Mouse (Mus musculus): Measurements from ENCODE around the gene Dab2ip.
A peak's percentile ranks its signal among the peaks of the same experiment; 100 is the strongest.

The Dab2ip gene

GRCm38 (mm10) chr2:35688581-35688980, 130.5 kb downstream of the Dab2ip start:
- peak; percentile 61 for DNase-seq

- no peak for DNase-seq
These were observed 131.8 kb downstream of the Dab2ip start for GRCm38 (mm10) chr2:35689881-35690280.

DNA sequence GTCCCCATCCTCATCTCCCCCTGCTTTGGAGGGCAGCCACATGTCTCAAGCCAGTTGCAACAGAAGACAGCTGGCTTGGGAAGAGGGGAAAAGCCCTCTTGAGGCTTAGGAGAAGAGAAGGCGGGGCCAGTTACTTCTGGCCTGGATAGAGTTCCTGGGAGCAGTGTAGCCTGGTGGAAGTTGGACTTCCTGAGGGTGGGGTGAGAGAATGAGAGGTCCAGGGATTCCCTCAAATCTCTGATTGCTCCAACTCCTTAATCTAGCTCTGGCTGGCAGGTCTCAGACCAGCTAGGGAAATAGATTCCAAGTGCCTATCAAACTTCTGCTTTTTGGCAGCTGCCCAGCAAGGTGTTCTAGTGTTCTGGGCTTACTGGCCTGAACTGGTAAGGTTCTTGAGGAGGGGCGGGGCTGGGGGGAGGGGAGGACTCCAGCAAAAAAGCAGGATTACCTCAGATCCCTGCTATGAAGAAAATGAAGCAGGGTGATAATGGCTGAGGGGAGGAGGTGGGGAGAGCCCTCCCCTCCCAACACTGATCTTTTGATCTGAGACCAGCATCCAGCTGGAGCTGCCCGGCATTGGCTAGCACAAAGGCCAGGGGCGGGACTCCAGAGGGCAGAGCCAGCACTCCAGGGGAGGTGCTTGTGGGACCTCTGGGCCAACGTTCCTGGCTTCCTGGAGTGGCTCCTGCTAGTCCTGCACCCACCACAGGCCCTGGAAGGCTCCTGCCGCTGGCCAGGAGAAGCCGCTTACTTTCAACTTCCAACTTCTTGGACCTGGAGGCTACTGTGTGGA, 133.4 kb downstream of the Dab2ip start:
- peak; percentile 92 for DNase-seq

- DNase-seq: no peak
These were observed 134.3 kb downstream of the Dab2ip start for GRCm38 (mm10) chr2:35692272-35692900.

DNA sequence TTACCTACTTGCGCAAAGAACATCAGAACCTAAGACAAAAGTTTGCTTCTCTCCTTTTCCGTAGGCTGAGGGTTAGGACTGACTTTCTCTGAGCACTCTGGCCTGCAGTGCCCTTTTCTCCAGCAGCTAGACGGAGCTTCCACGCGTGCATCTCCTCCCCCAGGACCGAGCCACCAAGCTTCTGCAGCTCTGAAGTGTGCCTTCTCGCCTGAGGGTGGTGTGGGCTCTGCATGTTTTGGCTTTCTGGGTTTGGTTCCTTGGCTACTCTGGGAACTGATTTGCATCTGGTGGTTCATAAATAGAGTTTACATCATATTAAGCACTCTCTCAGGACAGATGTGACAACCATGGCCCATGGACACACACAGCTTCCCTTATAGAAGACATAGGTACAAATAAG, 135.0 kb downstream of the Dab2ip start:
- no peak for DNase-seq

- DNase-seq: no peak
These were observed 136.0 kb downstream of the Dab2ip start for GRCm38 (mm10) chr2:35694111-35694510.

DNA sequence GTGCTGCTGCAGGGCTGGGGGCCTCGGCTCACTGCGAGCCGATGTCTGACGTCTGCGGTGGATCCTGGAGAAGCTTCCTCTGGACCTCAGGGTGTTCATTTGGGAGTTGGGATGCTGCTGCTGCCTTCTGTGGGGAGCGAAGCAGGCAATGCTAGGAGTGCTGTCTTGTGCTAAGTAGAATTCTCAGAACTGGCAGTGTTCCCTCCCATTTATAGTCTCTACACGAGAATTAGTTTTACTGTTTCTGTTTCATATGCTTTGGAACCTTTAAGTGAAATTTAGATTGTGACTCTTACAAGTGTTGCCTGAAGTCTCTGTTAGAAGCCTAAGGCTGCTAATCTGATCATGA, 138.1 kb downstream of the Dab2ip start:
- no peak for DNase-seq

GRCm38 (mm10) chr2:35696542-35697391, 138.7 kb downstream of the Dab2ip start:
- DNase-seq: peak; percentile 72

DNA sequence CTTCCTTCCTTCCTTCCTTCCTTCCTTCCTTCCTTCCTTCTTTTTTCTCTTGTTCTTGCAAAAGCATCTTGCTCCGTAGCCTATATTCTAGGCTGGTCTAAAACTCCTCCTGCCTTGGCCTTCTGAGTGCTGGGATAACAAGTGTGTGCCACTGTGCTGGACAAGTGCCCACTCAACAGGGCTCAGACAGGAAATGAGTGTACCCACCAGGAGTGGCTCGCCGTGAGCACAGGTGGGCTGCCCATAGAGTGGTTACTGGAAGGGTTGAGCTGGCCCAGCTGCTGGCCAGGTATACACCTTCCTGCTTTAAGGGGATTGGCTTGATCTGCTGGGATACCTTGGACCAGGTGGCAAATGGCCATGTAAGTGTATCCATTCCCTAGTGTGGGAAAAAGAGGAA, 139.7 kb downstream of the Dab2ip start:
- no peak for DNase-seq

DNA sequence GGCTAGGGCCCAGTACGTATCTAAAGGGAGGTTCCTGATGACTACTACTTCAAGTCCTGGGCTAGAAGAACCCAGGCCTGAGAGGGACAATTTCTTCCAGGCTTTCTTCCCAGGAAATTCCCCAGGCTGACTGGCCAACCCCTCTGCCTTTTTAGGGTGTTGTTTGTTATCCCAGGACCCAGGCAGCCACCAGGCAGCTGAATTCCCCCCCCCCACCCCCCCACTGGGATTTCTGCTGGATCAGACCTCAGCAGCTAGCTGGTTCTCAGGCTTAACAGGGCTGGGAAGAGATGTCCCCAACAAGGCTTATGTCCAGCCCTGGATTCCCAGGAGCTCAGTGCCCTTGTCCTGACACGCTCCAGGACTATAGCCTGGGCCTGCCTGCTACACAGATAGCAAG, 142.9 kb downstream of the Dab2ip start:
- no peak for DNase-seq

GRCm38 (mm10) chr2:35702001-35702400, 143.9 kb downstream of the Dab2ip start:
- DNase-seq: no peak

DNA sequence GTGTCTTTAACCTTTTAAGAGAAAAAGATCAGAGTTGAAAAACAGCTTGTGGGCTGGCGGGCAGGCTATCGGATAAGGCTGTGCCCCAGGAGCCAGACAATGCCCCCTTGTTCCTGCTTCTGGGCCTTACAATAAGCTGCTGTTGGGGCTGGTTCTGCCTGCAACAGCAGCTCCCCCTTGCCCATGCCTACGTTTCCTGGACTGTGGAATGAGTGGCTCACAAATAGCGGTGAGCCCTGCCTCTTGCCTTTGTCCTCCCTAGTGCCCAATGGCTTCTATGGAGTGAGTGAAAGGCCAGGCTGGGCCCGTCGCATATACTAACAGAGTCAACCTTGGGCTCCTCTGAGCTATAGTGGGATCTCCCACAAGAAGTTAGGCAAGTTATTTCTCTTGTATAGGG, 144.5 kb downstream of the Dab2ip start:
- no peak for DNase-seq

DNA sequence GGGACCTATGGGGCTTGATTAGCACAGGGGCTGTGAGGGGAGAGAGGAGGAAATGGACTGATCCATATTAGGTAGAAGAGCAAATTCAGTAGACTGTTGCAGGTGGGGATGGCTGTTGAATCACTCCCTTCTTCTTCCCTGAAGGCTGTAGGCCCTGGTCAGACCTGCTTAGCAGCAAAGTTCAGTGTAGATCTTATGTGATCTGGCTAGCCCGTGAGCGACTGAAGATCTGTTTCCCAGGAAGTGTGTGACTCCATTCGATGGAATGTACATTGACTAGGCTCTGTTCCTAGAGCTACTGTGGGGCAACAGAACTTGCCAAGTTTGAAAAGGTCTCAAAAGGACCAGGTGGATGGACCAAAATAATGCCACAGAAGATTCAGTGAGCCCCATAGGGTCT, 145.2 kb downstream of the Dab2ip start:
- no peak for DNase-seq

GRCm38 (mm10) chr2:35712611-35713010, 154.5 kb downstream of the Dab2ip start:
- DNase-seq: no peak

DNA sequence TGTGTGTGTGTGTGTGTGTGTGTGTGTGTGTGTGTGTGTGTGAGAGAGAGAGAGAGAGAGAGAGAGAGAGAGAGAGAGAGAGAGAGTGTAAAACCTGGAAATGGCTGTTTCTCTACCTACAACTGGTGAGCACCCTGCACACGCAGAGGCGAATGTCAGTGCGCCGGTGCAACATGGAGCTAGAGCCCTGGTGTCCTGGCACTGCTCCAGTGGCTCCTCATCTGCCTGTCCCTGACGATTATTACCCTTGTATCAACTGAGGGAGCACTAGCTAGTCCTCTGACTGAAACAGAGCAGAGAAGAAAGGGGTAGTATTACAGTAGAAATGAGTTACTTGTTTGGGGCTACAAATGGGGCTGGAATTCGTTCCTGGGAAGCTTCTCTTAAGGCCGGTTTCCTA, 155.4 kb downstream of the Dab2ip start:
- DNase-seq: no peak

DNA sequence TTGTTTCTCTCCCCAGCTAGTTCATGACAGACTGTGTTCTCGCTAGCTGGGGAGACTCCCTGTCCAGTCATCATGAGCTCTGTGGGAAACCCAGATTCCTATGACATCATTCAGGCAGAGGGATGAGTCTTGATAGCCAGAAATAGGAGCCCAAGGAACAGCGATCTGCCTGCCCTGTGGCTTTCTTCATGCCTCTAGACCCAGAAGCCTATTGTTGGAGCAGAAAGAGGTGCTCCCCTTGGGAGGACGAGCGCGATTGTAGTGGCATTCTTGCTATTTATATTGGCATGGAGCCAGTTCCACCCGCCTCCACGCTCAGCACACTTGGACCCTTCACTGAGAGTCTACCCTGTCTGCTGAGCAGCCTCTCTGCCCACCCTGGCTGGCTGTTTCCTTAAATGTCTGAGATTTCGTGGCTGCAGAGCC, 156.7 kb downstream of the Dab2ip start:
- no peak for DNase-seq

DNA sequence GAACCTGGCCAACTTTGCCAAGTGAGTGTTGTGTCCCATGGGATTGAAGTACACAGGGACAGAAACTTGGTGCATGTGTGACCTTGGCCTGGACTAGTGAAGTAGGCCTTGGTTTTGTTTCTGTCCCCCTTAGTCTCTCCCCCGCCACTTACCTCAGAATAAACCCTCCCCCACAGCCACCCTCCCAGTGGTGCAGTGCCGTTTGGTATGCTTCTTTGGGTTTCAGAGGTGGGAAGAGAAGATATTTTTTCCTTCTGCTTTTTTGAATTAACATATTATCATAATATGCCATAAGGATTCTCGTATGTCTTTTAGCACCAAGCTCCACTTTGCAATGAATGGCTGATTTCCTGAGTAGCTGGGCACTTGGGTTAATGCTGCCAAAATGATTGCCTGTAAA, 157.4 kb downstream of the Dab2ip start:
- DNase-seq: no peak

GRCm38 (mm10) chr2:35716175-35716574, 158.1 kb downstream of the Dab2ip start:
- DNase-seq: no peak

- no peak for DNase-seq
These were observed 160.0 kb downstream of the Dab2ip start for GRCm38 (mm10) chr2:35718003-35718500.

DNA sequence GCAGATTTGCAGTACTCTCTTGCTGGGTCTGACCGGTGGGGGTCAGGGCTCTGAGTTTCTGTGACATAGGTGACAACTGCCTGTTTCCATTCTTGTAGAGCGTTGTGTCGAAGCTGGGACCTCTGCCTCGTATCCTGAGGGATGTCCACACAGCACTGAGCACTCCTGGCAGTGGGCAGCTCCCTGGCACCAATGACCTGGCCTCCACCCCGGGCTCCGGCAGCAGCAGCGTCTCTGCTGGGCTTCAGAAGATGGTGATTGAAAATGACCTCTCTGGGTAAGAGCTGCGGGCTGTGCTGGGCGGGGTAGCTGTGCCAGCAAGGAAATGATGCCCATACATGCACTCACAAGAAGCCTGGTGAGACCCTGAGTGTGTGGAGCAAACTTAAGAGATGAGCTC, 160.6 kb downstream of the Dab2ip start:
- no peak for DNase-seq

DNA sequence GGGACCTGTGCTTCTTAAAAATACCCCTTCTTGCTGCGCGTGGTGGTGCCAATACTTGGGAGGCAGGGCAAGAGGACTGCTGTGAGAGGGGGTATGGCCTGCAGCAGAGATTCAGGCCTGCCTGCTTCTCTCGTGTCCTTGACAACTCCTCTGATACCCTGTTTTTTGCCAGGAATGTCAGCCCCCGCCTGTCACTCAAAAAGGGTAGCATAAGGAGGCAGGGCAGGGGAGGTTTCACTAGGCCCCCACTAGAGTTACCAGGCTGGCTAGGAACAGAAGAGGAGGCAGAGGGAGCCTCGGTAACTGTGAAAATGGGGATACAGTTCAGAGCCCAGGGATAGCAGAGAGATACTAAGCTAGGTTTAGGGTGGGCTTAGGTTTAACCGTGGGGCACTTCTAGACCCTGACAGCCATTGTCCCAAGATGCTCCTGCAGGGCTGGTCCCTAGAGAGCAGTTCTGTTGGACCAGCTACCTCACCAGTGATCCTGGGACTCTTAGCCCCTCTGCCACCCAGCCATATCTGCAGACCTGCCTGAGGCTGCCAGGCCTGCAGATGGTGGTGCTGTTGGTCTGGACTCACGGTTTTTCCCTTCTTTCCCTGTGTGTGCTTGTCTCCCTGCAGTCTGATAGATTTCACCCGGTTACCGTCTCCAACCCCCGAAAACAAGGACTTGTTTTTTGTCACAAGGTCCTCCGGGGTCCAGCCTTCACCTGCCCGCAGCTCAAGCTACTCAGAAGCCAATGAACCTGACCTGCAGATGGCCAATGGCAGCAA, 161.4 kb downstream of the Dab2ip start:
- no peak for DNase-seq

DNA sequence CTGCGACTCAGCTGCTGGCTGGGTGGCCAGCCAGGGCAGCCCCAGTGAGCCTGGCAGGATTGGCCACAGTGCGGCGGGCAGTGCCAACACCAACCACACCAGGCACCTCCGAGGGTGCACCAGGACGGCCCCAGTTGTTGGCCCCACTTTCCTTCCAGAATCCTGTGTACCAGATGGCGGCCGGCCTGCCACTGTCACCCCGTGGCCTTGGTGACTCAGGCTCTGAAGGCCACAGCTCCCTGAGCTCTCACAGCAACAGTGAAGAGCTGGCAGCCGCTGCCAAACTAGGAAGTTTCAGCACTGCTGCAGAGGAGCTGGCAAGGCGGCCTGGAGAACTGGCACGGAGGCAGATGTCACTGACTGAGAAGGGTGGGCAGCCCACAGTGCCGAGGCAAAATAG, 162.0 kb downstream of the Dab2ip start:
- no peak for DNase-seq

DNA sequence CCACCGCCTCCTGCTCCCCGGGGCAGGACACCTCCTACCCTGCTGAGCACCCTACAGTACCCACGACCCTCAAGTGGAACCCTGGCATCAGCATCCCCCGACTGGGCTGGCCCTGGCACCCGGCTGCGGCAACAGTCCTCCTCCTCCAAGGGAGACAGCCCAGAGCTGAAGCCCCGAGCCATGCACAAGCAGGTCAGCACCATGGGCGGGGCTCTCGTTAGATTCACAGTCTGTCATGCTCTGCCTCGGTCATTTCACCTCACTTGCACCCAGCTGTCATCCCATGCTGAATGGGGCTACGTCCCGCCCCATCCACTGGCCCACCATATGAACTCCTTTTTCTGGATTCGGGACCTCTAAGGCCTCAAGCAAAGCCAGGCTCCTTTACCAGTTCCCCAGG, 162.5 kb downstream of the Dab2ip start:
- no peak for DNase-seq
